Mouse (Mus musculus) gastrocnemius, postnatal 25 days (tissue): ENCODE results near the gene Ubtf. TPM values are rescaled to one million over a fixed set of nuclear protein-coding genes. Genes with fewer than 3 reads are reported as not detected.

Experiments used
- DNase-seq: peaks from one replicate; pipeline ENCODE4 v3.0.0; 2022
- total RNA-seq, 2 experiments: library from RNA; stranded (reverse); gene quantifications; 1 replicate in 1 of 2; 2 replicates in 1 of 2; pipeline ENCODE4 v1.2.3; 2021

Ubtf gene
- total RNA-seq, 2 experiments from 2014 or later: 36.6 to 37.8 TPM

- DNase-seq: peak; percentile 89
Observed at GRCm38 (mm10) chr11:102317901-102318575, 1.5 kb downstream of the Ubtf start.

- peak; percentile 77 for DNase-seq
Observed at GRCm38 (mm10) chr11:102317298-102317900, 2.1 kb downstream of the Ubtf start.

- DNase-seq: peak; percentile 94
Observed at GRCm38 (mm10) chr11:102316572-102317297, 2.8 kb downstream of the Ubtf start.

- no peak for DNase-seq
Observed at GRCm38 (mm10) chr11:102315690-102316571, 3.6 kb downstream of the Ubtf start.

- DNase-seq: no peak
Observed at GRCm38 (mm10) chr11:102314321-102314720, 5.2 kb downstream of the Ubtf start.

GRCm38 (mm10) chr11:102312586-102312985 lies 7.0 kb downstream of the Ubtf start:
- no peak for DNase-seq

GRCm38 (mm10) chr11:102311966-102312365 lies 7.6 kb downstream of the Ubtf start:
- DNase-seq: no peak

- no peak for DNase-seq
Observed at GRCm38 (mm10) chr11:102310768-102311695, 8.5 kb downstream of the Ubtf start.

- no peak for DNase-seq
Observed at GRCm38 (mm10) chr11:102309821-102310617, 9.5 kb downstream of the Ubtf start.

GRCm38 (mm10) chr11:102308979-102309378 lies 10.6 kb downstream of the Ubtf start:
- peak; percentile 95 for DNase-seq

- no peak for DNase-seq
Observed at GRCm38 (mm10) chr11:102308104-102308503, 11.4 kb downstream of the Ubtf start.

- DNase-seq: no peak
Observed at GRCm38 (mm10) chr11:102305359-102305758, 14.2 kb downstream of the Ubtf start.

GRCm38 (mm10) chr11:102304141-102304540 lies 15.4 kb downstream of the Ubtf start:
- no peak for DNase-seq

- no peak for DNase-seq
Observed at GRCm38 (mm10) chr11:102299839-102300238, 19.7 kb downstream of the Ubtf start.

GRCm38 (mm10) chr11:102297577-102298556 lies 21.7 kb downstream of the Ubtf start:
- no peak for DNase-seq

GRCm38 (mm10) chr11:102296491-102297472 lies 22.8 kb downstream of the Ubtf start, which contains the start of gene Atxn7l3:
Gene Atxn7l3 (minus strand): TSS chr11:102296631.
- peak; percentile 100 for DNase-seq
